8 mouse cellular contexts compared by ENCODE assay signal in the genomic region with DNA sequence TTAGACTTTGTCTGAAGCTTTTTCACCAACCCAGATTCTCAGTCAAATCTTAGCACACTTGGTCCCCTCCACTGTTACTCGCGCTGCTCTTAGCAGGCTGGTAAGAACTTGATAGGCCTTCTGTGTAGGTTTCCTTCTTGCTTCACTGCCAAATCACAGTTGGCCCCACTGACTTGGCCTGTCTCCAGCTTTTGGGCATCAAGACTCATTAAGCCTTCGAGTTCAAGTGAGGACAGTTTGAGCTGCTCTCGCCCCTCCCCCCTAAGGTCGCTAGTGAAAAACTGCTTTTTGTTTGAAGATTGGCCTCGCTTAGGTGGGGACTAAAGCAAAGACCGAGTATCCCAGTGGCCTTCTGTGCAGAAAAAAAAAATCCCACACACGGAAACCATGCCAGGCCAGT.
DNase-seq lines count a peak whose midpoint lies in the region; ATAC-seq lines count a peak whose summit lies in the region.

No protein-coding gene starts in this region.

- peak; percentile 40 for DNase-seq in heart, postnatal 4 days
- peak; percentile 79 for DNase-seq in adrenal gland, postnatal 10 days
- DNase-seq in left cerebral cortex, postnatal 10 days (ENCODE audit: extremely low spot score in 1 of 2, low spot score in 2 of 2), result peak; percentile 69 to 73
- peak; percentile 64 for DNase-seq in testis, postnatal 10 days (ENCODE audit: low spot score)
- no peak for DNase-seq in thymus, postnatal 10 days (ENCODE audit: low spot score in 2 of 2)
- DNase-seq in embryo, embryonic 11 days, result no peak

- no peak overlapping the region for H3K27ac ChIP-seq in heart, embryonic 12.5 days (ENCODE audit: poor library complexity, severe bottlenecking)
- H3K27ac ChIP-seq in forebrain, embryonic 12.5 days, result peak overlapping the region; percentile 42; the same call in 1 of the 2 replicates

- WGBS in heart, embryonic 12.5 days, result 65% methylated on average over 8 of the region's 8 CpGs
- WGBS in forebrain, embryonic 12.5 days, result 56% methylated on average over 8 of the region's 8 CpGs

- no peaks in the 10 kb centered on the region for H3K27me3 ChIP-seq in heart, embryonic 12.5 days (replicated peaks)
- no peaks in the 10 kb centered on the region for H3K27me3 ChIP-seq in forebrain, embryonic 12.5 days

- H3K9ac ChIP-seq in heart, embryonic 12.5 days, result no peak overlapping the region
- no peak overlapping the region for H3K9ac ChIP-seq in forebrain, embryonic 12.5 days

- intact Hi-C loops in left cerebral cortex, postnatal 10 days (cut with DNase I), result no loop called here

- no peaks in the 10 kb centered on the region for H3K9me3 ChIP-seq in heart, embryonic 12.5 days (replicated peaks)
- H3K9me3 ChIP-seq in forebrain, embryonic 12.5 days, result no peaks in the 10 kb centered on the region

- H3K36me3 ChIP-seq in heart, embryonic 12.5 days, result no peaks in the 10 kb centered on the region
- no peaks in the 10 kb centered on the region for H3K36me3 ChIP-seq in forebrain, embryonic 12.5 days (replicated peaks)

- ATAC-seq in heart, embryonic 12.5 days (ENCODE audit: insufficient number of reproducible peaks, low FRiP score), result no peak
- peak; percentile 28; the same call in 1 of the 2 replicates for ATAC-seq in forebrain, embryonic 12.5 days (ENCODE audit: low FRiP score)

- H3K4me1 ChIP-seq in heart, embryonic 12.5 days (replicated peaks), result peaks cover 19% of the 10 kb centered on the region
- H3K4me1 ChIP-seq in forebrain, embryonic 12.5 days, result peaks cover 38% of the 10 kb centered on the region

- H3K4me3 ChIP-seq in heart, embryonic 12.5 days, result no peak overlapping the region
- no peak overlapping the region for H3K4me3 ChIP-seq in forebrain, embryonic 12.5 days (replicated peaks)

- H3K4me2 ChIP-seq in heart, embryonic 12.5 days, result no peak overlapping the region
- no peak overlapping the region for H3K4me2 ChIP-seq in forebrain, embryonic 12.5 days

Comparison
In these comparisons a context has a peak if more than half of its experiments do, and no peak if none do; other contexts are left out.
1. DNase-seq: peak in heart, postnatal 4 days (single experiment), adrenal gland, postnatal 10 days (single experiment), left cerebral cortex, postnatal 10 days (2 of 2) and testis, postnatal 10 days (single experiment); none in thymus, postnatal 10 days (0 of 2) and embryo, embryonic 11 days (single experiment).